Mouse (Mus musculus) thymus, adult 2 months (tissue): Measurements from ENCODE around the gene Sp140.
"Not testable (repeated sequence)": the region's sequence is repeated elsewhere in the genome, so short reads cannot be mapped to it uniquely, and the experiment has no call there.

ENCODE experiments used
- CTCF ChIP-seq: fragments of 200-500 bp; IDR thresholded peaks from 2 replicates; pipeline ENCODE4 v1.5.1; 2012; ENCODE audit warnings: mild to moderate bottlenecking, control low read depth, low read length, moderate library complexity, borderline replicate concordance; ENCODE audit not compliant: control insufficient read depth, poor library complexity, insufficient read depth; ENCODE audit errors: extremely low read depth
- POLR2A ChIP-seq: fragments of 200-500 bp; IDR thresholded peaks from 2 replicates; pipeline ENCODE4 v1.6.1; 2012; ENCODE audit warnings: mild to moderate bottlenecking, low read length, control low read depth, moderate library complexity; ENCODE audit not compliant: control insufficient read depth, poor library complexity, insufficient read depth; ENCODE audit errors: extremely low read depth

GRCm38 (mm10) chr1:85598271-85599012 lies 1.7 kb upstream of the Sp140 start, which contains the start of gene Sp110:
- not testable (repeated sequence) for TF ChIP-seq POLR2A, CTCF
